Mouse (Mus musculus) heart, postnatal 0 days (tissue): Measurements from ENCODE around the gene Bzw2.

Experiments used
- CTCF ChIP-seq: IDR thresholded peaks from 2 replicates; pipeline ENCODE4 v1.5.1; 2016; ENCODE audit warnings: antibody characterized with exemption, control low read depth, low read depth
- EP300 ChIP-seq: IDR thresholded peaks from 2 replicates; pipeline ENCODE4 v1.6.1; 2016; ENCODE audit warnings: antibody characterized with exemption, low read depth

DNA sequence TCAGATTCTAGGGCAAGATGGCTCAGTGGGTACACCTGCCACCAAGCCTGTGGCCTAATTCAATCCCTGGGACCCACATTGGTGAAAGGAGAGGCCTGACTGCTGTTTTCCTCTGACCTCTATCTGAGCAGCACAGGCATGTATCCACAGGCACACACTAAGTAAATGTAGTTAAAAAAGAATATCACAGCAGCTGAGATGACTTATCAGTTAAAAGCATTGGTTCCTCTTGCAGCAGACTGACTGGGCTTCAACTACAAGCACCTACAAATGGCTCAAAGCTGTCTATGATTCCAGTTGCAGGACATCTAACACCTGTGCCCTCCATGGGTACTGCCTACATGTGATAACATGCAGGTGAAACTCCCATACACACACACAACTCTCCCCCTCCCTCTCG, 69.1 kb downstream of the Bzw2 start:
- TF ChIP-seq EP300: no peak
- TF ChIP-seq CTCF: no peak
